Mouse (Mus musculus) induced T-regulatory cell, adult 2 months (primary cell): Measurements from ENCODE around the gene Kcnmb2.

Source experiments
- DNase-seq: peaks from one replicate; pipeline ENCODE4 v3.0.0-alpha.2; 2012; ENCODE audit warnings: low read depth

The Kcnmb2 gene

DNA sequence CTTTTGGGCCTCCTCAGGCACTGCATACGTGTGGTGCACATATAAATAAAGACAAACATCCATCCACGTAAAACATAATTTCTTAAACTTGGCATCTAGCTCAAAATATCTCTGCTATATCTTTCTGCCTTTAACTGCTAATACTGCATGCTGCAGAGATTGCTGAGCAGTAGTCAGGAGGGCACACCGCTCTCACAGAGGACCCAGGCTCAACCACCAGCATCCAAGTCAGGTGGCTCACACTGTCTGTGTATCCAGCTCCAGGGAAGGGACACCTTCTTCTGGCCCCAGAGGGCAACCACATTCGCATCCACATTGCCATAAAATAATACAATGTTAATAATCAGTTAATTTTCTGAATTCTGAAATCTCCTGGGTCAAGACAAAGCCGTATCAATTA is 241.9 kb downstream of the Kcnmb2 start:
- DNase-seq: no peak

DNA sequence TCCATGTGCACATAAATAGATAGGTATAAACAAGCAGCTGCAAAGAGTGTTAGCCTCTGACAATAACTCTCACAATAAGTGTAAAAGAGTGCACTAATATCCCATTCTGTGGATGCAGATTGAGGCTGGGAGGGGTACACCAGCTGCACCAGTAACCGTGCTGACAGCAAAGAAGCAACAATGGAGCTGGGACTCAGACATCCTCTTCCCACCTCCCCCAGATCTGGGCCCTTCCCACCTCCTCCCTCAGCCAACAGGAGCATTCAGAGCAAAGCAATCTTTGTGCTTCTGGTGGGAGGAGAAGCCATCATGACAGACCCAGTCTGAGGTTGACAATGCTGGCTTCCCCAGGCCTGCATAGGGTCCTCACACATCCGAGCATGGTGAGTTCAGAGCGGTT is 242.3 kb downstream of the Kcnmb2 start:
- DNase-seq: no peak

- DNase-seq: no peak
Measured at GRCm38 (mm10) chr3:32147739-32148138, 245.4 kb downstream of the Kcnmb2 start.

- DNase-seq: no peak
Measured at GRCm38 (mm10) chr3:32149851-32150570, 247.7 kb downstream of the Kcnmb2 start.

GRCm38 (mm10) chr3:32180519-32180918 is 278.2 kb downstream of the Kcnmb2 start:
- DNase-seq: no peak

DNA sequence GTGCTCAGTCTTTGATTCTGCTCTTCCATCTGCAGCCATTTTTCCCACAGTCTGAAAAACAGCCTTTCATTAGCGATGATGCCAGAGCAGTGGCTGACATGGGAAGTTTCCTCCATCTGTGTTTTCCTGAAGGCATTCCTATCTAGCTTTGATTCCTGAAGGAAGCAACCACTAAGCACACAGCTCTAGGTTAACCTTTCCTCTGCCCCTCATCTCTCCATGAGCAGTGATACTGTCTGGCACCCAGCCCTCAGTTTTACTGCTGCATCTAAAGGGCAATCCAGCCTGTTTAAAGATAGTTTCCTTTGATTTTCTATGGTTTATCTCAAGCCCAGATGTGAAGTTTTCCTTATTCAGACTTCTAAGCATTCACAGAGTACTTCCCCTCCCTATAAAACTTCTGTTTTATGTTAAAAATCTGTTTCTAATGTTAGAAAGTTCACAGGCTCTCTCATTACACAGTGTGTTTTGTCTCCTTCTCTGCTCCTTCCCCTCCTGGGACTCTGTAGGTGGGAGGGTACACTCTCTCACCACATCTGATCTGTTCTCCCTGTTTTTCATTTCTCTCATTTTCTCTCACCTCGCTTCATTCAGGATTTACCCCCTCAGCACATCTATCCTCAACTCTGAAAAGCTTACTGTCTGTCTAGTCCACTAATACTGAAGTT is 283.7 kb downstream of the Kcnmb2 start:
- DNase-seq: no peak

GRCm38 (mm10) chr3:32188521-32188920 is 286.2 kb downstream of the Kcnmb2 start:
- DNase-seq: peak; percentile 9

DNA sequence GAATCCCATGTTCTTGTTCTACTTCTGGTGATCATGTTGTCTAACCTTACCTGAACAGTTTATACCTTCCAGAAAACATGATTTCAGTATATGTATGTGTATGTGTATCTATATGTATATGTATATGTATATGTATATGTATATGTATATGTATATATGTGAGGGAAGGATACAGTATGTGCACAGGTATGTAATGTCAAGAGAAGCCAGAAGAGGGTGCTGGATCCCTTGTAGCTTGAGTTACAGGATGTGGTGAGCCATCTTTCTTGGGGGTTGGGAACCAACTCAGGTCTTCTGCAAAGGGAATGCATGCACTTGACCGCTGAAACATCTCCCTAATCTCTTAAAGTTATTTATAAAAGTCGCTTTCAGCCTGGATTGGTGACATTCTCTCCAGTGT is 286.6 kb downstream of the Kcnmb2 start:
- DNase-seq: peak; percentile 0

DNA sequence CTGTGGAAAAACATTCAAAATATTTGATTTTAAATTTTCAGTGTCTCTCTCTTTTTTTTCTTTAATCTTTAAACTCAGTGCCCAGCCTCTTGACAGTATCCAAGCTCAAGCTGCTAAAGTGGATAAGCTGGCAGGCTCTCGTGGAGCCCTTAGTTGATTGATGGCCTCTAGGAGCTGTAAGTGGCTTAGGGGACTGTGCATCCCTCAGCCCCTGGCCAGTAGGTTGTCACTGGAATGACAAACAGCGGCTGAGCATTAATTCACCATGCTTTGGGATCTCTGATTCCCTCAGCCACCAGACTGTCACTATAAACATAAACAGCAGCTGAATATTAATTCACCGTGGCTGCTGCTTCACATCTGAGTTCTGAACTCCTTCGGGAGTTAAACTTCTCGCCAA is 287.6 kb downstream of the Kcnmb2 start:
- DNase-seq: no peak

- no peak for DNase-seq
Measured at GRCm38 (mm10) chr3:32194014-32194413, 291.7 kb downstream of the Kcnmb2 start.

DNA sequence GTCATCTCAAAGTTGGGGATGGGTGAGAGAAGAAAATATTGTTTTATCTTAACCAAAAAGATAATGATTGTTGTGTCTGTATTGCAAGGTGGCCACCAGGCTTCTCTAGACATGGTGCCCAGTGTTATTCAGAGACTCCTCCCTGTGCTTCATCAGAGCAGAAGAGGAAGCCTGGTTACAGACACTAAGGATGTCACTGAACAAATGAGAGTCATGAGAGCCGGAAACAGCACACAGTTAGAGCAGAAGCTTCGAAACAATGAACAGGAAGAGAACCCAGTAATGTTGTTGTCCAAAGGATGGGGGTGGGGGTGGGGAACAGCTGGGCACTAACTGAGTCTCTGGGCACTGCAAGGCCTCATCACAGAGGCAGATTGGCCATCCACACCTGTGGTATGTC is 324.4 kb downstream of the Kcnmb2 start:
- no peak for DNase-seq

- no peak for DNase-seq
Measured at GRCm38 (mm10) chr3:32236766-32237165, 334.5 kb downstream of the Kcnmb2 start.
